In the genomic region with DNA sequence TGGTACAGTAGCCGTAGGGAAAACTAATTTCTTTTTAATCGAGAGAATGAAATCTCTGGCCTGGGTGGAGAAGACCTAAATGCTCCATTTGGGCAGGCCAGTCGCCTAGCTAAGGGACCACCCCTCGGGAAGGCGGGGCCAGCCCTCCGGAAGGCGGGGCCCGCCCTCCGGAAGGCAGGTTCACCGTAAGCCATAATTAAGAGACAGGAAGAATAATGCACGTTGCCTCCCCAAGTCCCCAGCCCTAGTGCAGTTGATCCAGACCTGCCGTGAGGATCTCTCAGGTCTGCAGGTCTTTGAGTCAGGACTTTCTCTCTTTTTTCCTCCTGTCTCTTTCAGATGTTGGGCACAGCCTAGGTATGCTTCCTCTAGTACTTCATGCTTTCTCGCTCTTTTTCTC, we compare ENCODE assay signal across 10 mouse cellular contexts. TPM values are rescaled to one million over a fixed set of nuclear protein-coding genes. Genes with fewer than 3 reads are reported as not detected.
DNase-seq lines count a peak whose midpoint lies in the region; ATAC-seq and TF ChIP-seq lines count a peak whose summit lies in the region.
"Had no signal": no experiment of that assay in that cellular context is flagged by ENCODE, and none has a peak within 500 bp of the region (broad histone marks: within the 10 kb centered on the region; RNA-seq: fewer than 3 reads in every experiment).

No protein-coding gene starts in this region.

- TF ChIP-seq EP300 in stomach, postnatal 0 days (optimal IDR thresholded peaks at IDR 0.05), result no peak

- H3K27me3 ChIP-seq in forebrain, embryonic 13.5 days, result no peaks in the 10 kb centered on the region
- no peaks in the 10 kb centered on the region for H3K27me3 ChIP-seq in forebrain, embryonic 15.5 days
- no peaks in the 10 kb centered on the region for H3K27me3 ChIP-seq in limb, embryonic 11.5 days (ENCODE audit: control insufficient read depth, insufficient read depth, low read length)
- H3K27me3 ChIP-seq in stomach, postnatal 0 days (ENCODE audit: control insufficient read depth, insufficient read depth, low read length), result no peaks in the 10 kb centered on the region

- no peak overlapping the region for H3K4me3 ChIP-seq in forebrain, embryonic 13.5 days
- no peak overlapping the region for H3K4me3 ChIP-seq in forebrain, embryonic 15.5 days
- H3K4me3 ChIP-seq in limb, embryonic 11.5 days (ENCODE audit: low read depth, low read length), result no peak overlapping the region
- H3K4me3 ChIP-seq in stomach, postnatal 0 days (ENCODE audit: low read depth, low read length), result no peak overlapping the region
- H3K4me3 ChIP-seq: gastrocnemius, adult 2 months had no signal

- no peaks in the 10 kb centered on the region for H3K4me1 ChIP-seq in forebrain, embryonic 13.5 days
- no peaks in the 10 kb centered on the region for H3K4me1 ChIP-seq in forebrain, embryonic 15.5 days
- H3K4me1 ChIP-seq in limb, embryonic 11.5 days (ENCODE audit: control insufficient read depth, insufficient read depth, low read length), result no peaks in the 10 kb centered on the region
- no peaks in the 10 kb centered on the region for H3K4me1 ChIP-seq in stomach, postnatal 0 days (replicated peaks; ENCODE audit: control insufficient read depth, insufficient read depth)

- no peaks in the 10 kb centered on the region for H3K36me3 ChIP-seq in forebrain, embryonic 13.5 days (ENCODE audit: poor library complexity, severe bottlenecking)
- H3K36me3 ChIP-seq in forebrain, embryonic 15.5 days, result no peaks in the 10 kb centered on the region
- no peaks in the 10 kb centered on the region for H3K36me3 ChIP-seq in limb, embryonic 11.5 days (ENCODE audit: control insufficient read depth, insufficient read depth, low read length)
- H3K36me3 ChIP-seq in stomach, postnatal 0 days (ENCODE audit: control insufficient read depth, insufficient read depth, low read length), result no peaks in the 10 kb centered on the region

- no peak for ATAC-seq in forebrain, embryonic 13.5 days
- ATAC-seq in forebrain, embryonic 15.5 days (replicated peaks), result no peak
- no peak for ATAC-seq in limb, embryonic 11.5 days (ENCODE audit: insufficient number of reproducible peaks, low FRiP score, low TSS enrichment, low read depth)
- ATAC-seq in stomach, postnatal 0 days (ENCODE audit: low FRiP score, low TSS enrichment), result no peak

- peak overlapping the region; percentile 5; the same call in 1 of the 2 replicates for H3K4me2 ChIP-seq in forebrain, embryonic 13.5 days
- H3K4me2 ChIP-seq in forebrain, embryonic 15.5 days (replicated peaks), result no peak overlapping the region
- H3K4me2 ChIP-seq in limb, embryonic 11.5 days (ENCODE audit: low read depth, severe bottlenecking), result 0 out of 2 replicates have a peak overlapping the region, but pooled peaks have one; percentile 4
- H3K4me2 ChIP-seq in stomach, postnatal 0 days (replicated peaks; ENCODE audit: low read depth), result 0 out of 2 replicates have a peak overlapping the region, but pooled peaks have one; percentile 8

- WGBS in forebrain, embryonic 13.5 days, result 43% methylated on average over 13 of the region's 13 CpGs
- 46% methylated on average over 13 of the region's 13 CpGs for WGBS in forebrain, embryonic 15.5 days
- WGBS in limb, embryonic 11.5 days, result 23% methylated on average over 13 of the region's 13 CpGs
- 35% methylated on average over 13 of the region's 13 CpGs for WGBS in stomach, postnatal 0 days

- H3K27ac ChIP-seq in forebrain, embryonic 13.5 days, result no peak overlapping the region
- no peak overlapping the region for H3K27ac ChIP-seq in forebrain, embryonic 15.5 days (replicated peaks)
- no peak overlapping the region for H3K27ac ChIP-seq in limb, embryonic 11.5 days (replicated peaks; ENCODE audit: low read depth, low read length)
- no peak overlapping the region for H3K27ac ChIP-seq in stomach, postnatal 0 days (replicated peaks)
- H3K27ac ChIP-seq: gastrocnemius, adult 2 months had no signal

- TF ChIP-seq CTCF in stomach, postnatal 0 days (IDR thresholded peaks at IDR 0.05; ENCODE audit: low read depth), result no peak

- no peak overlapping the region for H3K9ac ChIP-seq in forebrain, embryonic 13.5 days
- H3K9ac ChIP-seq in forebrain, embryonic 15.5 days (replicated peaks), result no peak overlapping the region
- H3K9ac ChIP-seq in limb, embryonic 11.5 days (ENCODE audit: low read length), result no peak overlapping the region
- no peak overlapping the region for H3K9ac ChIP-seq in stomach, postnatal 0 days (ENCODE audit: low read length)

- peak; percentile 3 for DNase-seq in spleen, adult 12 weeks (ENCODE audit: low spot score)
- DNase-seq in spleen, postnatal 14 days (ENCODE audit: low spot score in 2 of 2), result no peak
- no peak for DNase-seq in limb, embryonic 11.5 days (ENCODE audit: low spot score)
- no peak for DNase-seq in stomach, postnatal 0 days (ENCODE audit: low spot score)
- no peak for DNase-seq in right cerebral cortex, postnatal 36 days (ENCODE audit: low spot score in 2 of 2)
- DNase-seq in embryo, embryonic 10.5 days (ENCODE audit: low spot score), result no peak
- DNase-seq: cerebellum, adult 11-12 months; gastrocnemius, adult 2 months had no signal

- no peaks in the 10 kb centered on the region for H3K9me3 ChIP-seq in forebrain, embryonic 13.5 days (replicated peaks)
- no peaks in the 10 kb centered on the region for H3K9me3 ChIP-seq in forebrain, embryonic 15.5 days
- no peaks in the 10 kb centered on the region for H3K9me3 ChIP-seq in limb, embryonic 11.5 days (ENCODE audit: control insufficient read depth, low read length)
- H3K9me3 ChIP-seq in stomach, postnatal 0 days (ENCODE audit: control insufficient read depth, low read length), result no peaks in the 10 kb centered on the region

RNA-seq across cellular contexts. Expression of gene Bend3, which starts 11.0 kb away (rescaled TPM):
- 3.8 and 5.0 TPM in 2 replicates for polyA plus RNA-seq in forebrain, embryonic 13.5 days (2015; fragmentation: Nextera tagmentation; extraction: Ambion mirVana)
- polyA plus RNA-seq in forebrain, embryonic 15.5 days (2015; fragmentation: Nextera tagmentation; extraction: Ambion mirVana), result 4.2 and 5.1 TPM in 2 replicates
- 8.4 and 8.5 TPM in 2 replicates for polyA plus RNA-seq in limb, embryonic 11.5 days (2014; fragmentation: Nextera tagmentation; extraction: Ambion mirVana)
- 0.61 and 0.97 TPM in 2 replicates for polyA plus RNA-seq in stomach, postnatal 0 days (2015; fragmentation: Nextera tagmentation; extraction: Ambion mirVana)

RNA-seq across cellular contexts. Expression of gene Gm9803, which starts 56.2 kb away (rescaled TPM):
- 19.4 and 23.4 TPM in 2 replicates for polyA plus RNA-seq in forebrain, embryonic 13.5 days (2015; fragmentation: Nextera tagmentation; extraction: Ambion mirVana)
- polyA plus RNA-seq in forebrain, embryonic 15.5 days (2015; fragmentation: Nextera tagmentation; extraction: Ambion mirVana), result 14.6 and 20.4 TPM in 2 replicates
- 5.3 and 8.7 TPM in 2 replicates for polyA plus RNA-seq in limb, embryonic 11.5 days (2014; fragmentation: Nextera tagmentation; extraction: Ambion mirVana)
- polyA plus RNA-seq in stomach, postnatal 0 days (2015; fragmentation: Nextera tagmentation; extraction: Ambion mirVana), result 14.3 and 14.8 TPM in 2 replicates
